Mouse (Mus musculus): ENCODE data around the gene P2rx4.
A peak's percentile ranks its signal among the peaks of the same experiment; 100 is the strongest.

Gene P2rx4

DNA sequence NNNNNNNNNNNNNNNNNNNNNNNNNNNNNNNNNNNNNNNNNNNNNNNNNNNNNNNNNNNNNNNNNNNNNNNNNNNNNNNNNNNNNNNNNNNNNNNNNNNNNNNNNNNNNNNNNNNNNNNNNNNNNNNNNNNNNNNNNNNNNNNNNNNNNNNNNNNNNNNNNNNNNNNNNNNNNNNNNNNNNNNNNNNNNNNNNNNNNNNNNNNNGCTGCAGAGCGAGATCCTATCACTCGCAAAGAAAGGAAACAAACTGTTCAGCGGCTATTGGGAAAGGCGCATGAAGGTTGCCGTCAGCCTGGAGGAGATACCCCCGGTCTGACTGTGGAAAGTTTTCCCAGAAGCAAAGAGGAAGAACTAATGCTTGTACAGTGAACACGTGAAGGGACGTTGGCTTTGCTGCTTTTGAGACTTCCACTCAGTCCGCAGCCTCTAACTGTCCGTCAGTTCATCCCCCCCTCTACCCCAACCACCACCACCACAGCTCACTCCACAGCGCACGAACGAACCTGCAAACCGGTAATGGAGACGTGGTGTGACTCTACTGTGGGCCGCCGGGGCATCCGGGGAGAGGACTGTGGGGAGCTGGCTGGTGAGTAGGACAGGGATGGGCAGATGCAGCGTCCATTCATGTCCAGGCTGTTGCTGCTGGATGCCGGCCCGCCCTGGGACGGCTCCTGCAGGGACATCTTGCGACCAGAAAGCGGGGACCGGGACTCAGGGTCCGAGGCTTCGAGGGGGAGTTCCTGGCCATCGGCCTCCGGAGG is 56.1 kb downstream of the P2rx4 start:
- DNase-seq, result peak; percentile 45 to 66

- peak; percentile 79 to 82 for DNase-seq
These were observed 56.7 kb downstream of the P2rx4 start for GRCm38 (mm10) chr5:122764032-122764464.

DNA sequence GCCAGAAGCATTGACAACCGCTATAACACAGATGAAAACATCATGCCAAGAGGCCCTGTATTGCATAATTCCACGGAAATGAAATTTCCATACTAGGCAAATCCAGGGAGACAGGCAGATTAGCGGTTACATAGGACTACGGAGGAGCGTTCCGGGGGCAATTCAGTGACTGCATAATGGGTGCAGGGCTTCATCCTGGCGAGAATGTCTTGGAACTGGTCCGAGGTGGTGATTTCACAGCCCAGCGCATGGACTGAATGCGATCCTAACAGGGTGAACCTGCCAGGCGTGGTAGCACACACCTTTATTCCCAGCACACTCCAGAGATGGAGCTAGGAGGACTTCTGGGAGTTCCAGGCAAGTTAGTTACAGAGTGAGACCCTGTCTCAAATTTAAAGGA is 59.9 kb downstream of the P2rx4 start:
- DNase-seq, result peak in 1 of 2 experiments; percentile 42

- DNase-seq, result peak in 1 of 2 experiments; percentile 19
These were observed 61.8 kb downstream of the P2rx4 start for GRCm38 (mm10) chr5:122769101-122769568.

DNA sequence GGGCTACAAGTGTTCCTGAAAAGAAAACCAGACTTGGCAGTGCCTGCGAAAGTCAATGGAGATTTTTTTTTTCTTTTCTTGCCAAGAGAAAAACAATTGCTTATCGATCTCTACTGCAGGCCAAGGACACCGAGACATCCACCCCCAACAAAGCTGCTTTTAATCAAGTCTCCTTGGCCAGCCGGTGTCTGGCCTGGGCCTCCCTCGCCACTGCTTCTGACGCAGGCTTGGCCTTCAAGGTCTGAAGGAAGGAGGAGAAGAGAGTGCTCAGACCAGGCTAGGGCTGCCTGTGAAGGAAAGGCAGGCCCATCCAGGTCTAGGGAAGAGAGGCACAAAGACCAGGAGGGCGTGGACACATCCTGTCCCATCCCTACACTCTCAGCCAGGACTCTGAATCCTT is 63.0 kb downstream of the P2rx4 start:
- peak; percentile 43 to 57 for DNase-seq

GRCm38 (mm10) chr5:122770806-122771261 is 63.5 kb downstream of the P2rx4 start:
- peak; percentile 91 to 93 for DNase-seq

- DNase-seq, result peak in 1 of 2 experiments; percentile 41
These were observed 64.1 kb downstream of the P2rx4 start for GRCm38 (mm10) chr5:122771428-122771827.

DNA sequence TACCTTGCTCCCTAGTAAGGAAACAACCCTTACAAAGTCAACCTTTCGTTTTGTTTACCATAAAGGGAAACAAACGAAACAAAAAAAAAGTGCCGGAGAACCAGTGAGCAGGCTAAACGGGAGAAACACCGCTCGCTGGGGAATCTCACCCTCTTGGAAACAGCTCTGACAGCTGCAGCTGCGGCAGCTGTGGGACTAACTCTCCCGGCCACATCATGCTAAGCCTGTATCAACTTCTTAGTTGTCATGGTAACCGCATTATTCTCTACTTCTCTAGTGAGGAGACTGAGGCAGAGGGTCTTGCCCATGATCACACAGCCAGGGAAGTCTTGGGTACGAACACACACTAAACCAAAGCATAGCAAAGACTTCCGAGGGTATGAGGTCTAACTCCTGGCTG is 66.4 kb downstream of the P2rx4 start:
- DNase-seq, result peak in 1 of 2 experiments; percentile 13

GRCm38 (mm10) chr5:122774743-122775611 is 67.6 kb downstream of the P2rx4 start:
- peak; percentile 53 to 58 for DNase-seq

GRCm38 (mm10) chr5:122775646-122776286 is 68.4 kb downstream of the P2rx4 start:
- DNase-seq, result no peak

GRCm38 (mm10) chr5:122777322-122777721 is 70.0 kb downstream of the P2rx4 start:
- DNase-seq, result peak in 1 of 2 experiments; percentile 16

DNA sequence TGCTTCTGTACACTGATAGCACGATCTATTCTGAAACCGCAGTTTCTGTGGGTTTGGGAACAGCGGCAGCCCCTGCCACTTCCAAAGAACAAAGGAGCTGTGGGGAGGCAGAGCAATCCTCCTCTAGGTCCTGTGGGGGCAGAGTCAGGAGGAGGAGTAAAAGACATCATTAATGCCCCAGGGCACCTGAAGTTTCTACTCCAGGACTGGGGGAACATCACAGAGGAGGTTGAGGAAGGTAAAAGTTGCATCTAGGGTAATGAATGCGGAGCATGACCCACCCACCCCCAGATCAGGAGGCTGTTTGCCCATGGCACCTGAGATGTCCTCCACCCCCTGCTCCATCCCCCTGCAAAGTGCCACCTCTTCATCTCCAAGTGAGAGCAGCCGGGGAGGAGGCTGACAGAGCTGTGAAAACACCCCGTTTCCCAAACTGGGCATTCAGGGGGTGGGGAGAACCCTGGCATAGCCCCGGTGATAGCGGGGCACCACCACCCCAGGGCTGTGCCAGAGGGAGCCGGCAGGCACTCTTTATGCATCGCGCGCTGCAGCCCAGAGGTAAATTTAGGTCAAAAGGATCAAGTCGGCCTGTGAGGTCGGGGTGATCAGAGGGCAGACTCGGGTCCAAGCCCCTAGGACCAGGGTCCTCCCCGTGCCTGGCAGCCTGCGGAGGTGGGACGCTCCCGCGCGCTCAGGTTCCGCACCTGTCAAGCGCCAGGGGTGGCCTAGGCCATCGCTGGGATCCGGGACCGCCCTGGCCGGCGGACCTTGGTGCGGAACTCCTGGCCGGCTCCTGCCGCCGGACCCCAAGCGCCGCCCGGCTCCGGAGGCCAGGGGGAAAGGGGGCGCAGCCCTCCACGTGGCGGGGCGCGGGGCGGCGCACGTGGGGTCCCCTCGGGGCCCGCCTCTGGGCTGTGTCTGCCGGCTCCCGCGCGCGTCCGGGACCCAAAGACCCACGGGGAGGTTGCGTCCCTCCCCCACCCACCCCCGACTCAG is 71.2 kb downstream of the P2rx4 start:
- peak; percentile 44 to 46 for DNase-seq
